Mouse (Mus musculus) megakaryocyte, embryonic 14.5 days (primary cell): ENCODE measurements at regions not wholly inside any gene's neighbourhood (a gene's known extent, or its start where the extent isn't known, plus 50 kb on each side); places are given as distances from the start of the nearest gene placed in this dataset.

ENCODE experiments used
- FLI1 ChIP-seq: IDR thresholded peaks from 2 replicates; pipeline ENCODE4 v1.6.1; 2012; ENCODE audit warnings: low read length, inconsistent platforms, mixed read lengths
- GATA1 ChIP-seq: IDR thresholded peaks from 3 replicates; pipeline ENCODE4 v1.6.1; 2012; ENCODE audit warnings: mixed read lengths, low read length, inconsistent platforms, borderline replicate concordance

DNA sequence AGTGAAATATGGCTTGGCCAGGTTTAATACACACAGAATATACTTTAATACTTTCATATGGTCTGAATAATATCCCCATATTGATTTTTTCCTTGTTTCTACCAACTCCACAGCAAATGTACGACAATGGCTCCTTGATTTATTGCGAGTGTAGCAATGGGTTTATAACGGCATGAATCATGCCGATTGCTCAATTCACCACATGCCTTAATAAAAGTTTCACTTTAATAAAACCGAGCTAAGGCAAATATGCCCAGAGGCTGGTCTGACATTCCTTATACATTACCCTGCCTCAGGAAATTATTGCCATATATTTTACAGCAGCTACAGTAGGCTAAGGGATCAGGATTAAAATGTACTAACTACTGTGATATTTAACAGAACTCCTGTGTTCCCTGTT is 201.2 kb upstream of the Osr1 start:
- no peak for TF ChIP-seq GATA1
- TF ChIP-seq FLI1: no peak
